Mouse (Mus musculus): ENCODE data around the gene Ltb4r2.

- TF ChIP-seq CTCF (IDR thresholded peaks at IDR 0.05) (no peak), POLR2A (IDR thresholded peaks at IDR 0.05; ENCODE audit: insufficient read depth, low read depth, low read length) (no peak)
These were observed 49.4 kb upstream of the Ltb4r2 start for GRCm38 (mm10) chr14:55711786-55712185.

All from heart, adult 2 months (tissue).